Mouse (Mus musculus): Measurements from ENCODE around the gene Arfgap3.
A peak's percentile ranks its signal among the peaks of the same experiment; 100 is the strongest.
"Not testable (repeated sequence)": the region's sequence is repeated elsewhere in the genome, so short reads cannot be mapped to it uniquely, and the experiment has no call there.

The Arfgap3 gene

GRCm38 (mm10) chr15:83293706-83294645 is 56.1 kb downstream of the Arfgap3 start:
- DNase-seq (ENCODE audit: low spot score) = no peak

- DNase-seq (ENCODE audit: low spot score) = no peak
Observed at GRCm38 (mm10) chr15:83293144-83293543, 56.9 kb downstream of the Arfgap3 start.

- no peak for DNase-seq (ENCODE audit: low spot score)
Observed at GRCm38 (mm10) chr15:83292261-83293056, 57.6 kb downstream of the Arfgap3 start.

GRCm38 (mm10) chr15:83290899-83291298 is 59.1 kb downstream of the Arfgap3 start:
- DNase-seq (ENCODE audit: low spot score) = no peak

- DNase-seq (ENCODE audit: low spot score) = no peak
Observed at GRCm38 (mm10) chr15:83284828-83285227, 65.2 kb downstream of the Arfgap3 start.

GRCm38 (mm10) chr15:83282397-83282796 is 67.7 kb downstream of the Arfgap3 start:
- no peak for DNase-seq (ENCODE audit: low spot score)

- no peak for DNase-seq (ENCODE audit: low spot score)
Observed at GRCm38 (mm10) chr15:83281303-83281702, 68.7 kb downstream of the Arfgap3 start.

GRCm38 (mm10) chr15:83278579-83278978 is 71.5 kb downstream of the Arfgap3 start:
- no peak for DNase-seq (ENCODE audit: low spot score)

GRCm38 (mm10) chr15:83277451-83277850 is 72.6 kb downstream of the Arfgap3 start:
- DNase-seq (ENCODE audit: low spot score) = peak; percentile 24

GRCm38 (mm10) chr15:83274237-83274636 is 75.8 kb downstream of the Arfgap3 start:
- DNase-seq (ENCODE audit: low spot score) = not testable (repeated sequence)

GRCm38 (mm10) chr15:83273017-83273416 is 77.0 kb downstream of the Arfgap3 start:
- no peak for DNase-seq (ENCODE audit: low spot score)

- not testable (repeated sequence) for DNase-seq (ENCODE audit: low spot score)
Observed at GRCm38 (mm10) chr15:83271221-83271620, 78.8 kb downstream of the Arfgap3 start.

- DNase-seq (ENCODE audit: low spot score) = not testable (repeated sequence)
Observed at GRCm38 (mm10) chr15:83269985-83270384, 80.1 kb downstream of the Arfgap3 start.

GRCm38 (mm10) chr15:83268428-83268827 is 81.6 kb downstream of the Arfgap3 start:
- not testable (repeated sequence) for DNase-seq (ENCODE audit: low spot score)

- no peak for DNase-seq (ENCODE audit: low spot score)
Observed at GRCm38 (mm10) chr15:83265269-83265668, 84.8 kb downstream of the Arfgap3 start.

GRCm38 (mm10) chr15:83263405-83263804 is 86.6 kb downstream of the Arfgap3 start:
- DNase-seq (ENCODE audit: low spot score) = no peak

- DNase-seq (ENCODE audit: low spot score) = no peak
Observed at GRCm38 (mm10) chr15:83257906-83258305, 92.1 kb downstream of the Arfgap3 start.

- no peak for DNase-seq (ENCODE audit: low spot score)
Observed at GRCm38 (mm10) chr15:83256491-83256890, 93.6 kb downstream of the Arfgap3 start.

GRCm38 (mm10) chr15:83255944-83256343 is 94.1 kb downstream of the Arfgap3 start:
- DNase-seq (ENCODE audit: low spot score) = no peak

- no peak for DNase-seq (ENCODE audit: low spot score)
Observed at GRCm38 (mm10) chr15:83255191-83255782, 94.8 kb downstream of the Arfgap3 start.

GRCm38 (mm10) chr15:83254372-83255070 is 95.5 kb downstream of the Arfgap3 start:
- no peak for DNase-seq (ENCODE audit: low spot score)

- DNase-seq (ENCODE audit: low spot score) = no peak
Observed at GRCm38 (mm10) chr15:83252060-83252459, 98.0 kb downstream of the Arfgap3 start.

All from retina, embryonic 14.5 days (tissue).